Mouse (Mus musculus) liver, postnatal 0 days (tissue): ENCODE results near the gene Plxna2.
A peak's percentile ranks its signal among the peaks of the same experiment; 100 is the strongest.

Experiments used
- CTCF ChIP-seq: sonication (generic); IDR thresholded peaks from 2 replicates; pipeline ENCODE4 v1.5.1; 2016; ENCODE audit warnings: antibody characterized with exemption, low read depth
- EP300 ChIP-seq: IDR thresholded peaks from 2 replicates; pipeline ENCODE4 v1.6.1; 2016; ENCODE audit warnings: antibody characterized with exemption, low read depth, mild to moderate bottlenecking

GRCm38 (mm10) chr1:194816913-194817312 lies 198.9 kb downstream of the Plxna2 start:
- TF ChIP-seq CTCF (peak; percentile 87), EP300 (no peak)
